Mouse (Mus musculus) E14TG2a.4 (cell line): Measurements from ENCODE around the gene Map3k13.

ENCODE experiments used
- CTCF ChIP-seq: conservative IDR thresholded peaks from 2 replicates; pipeline ENCODE4 v1.5.1; 2014; ENCODE audit warnings: low read length
- NANOG ChIP-seq: IDR thresholded peaks from 2 replicates; pipeline ENCODE4 v1.6.1; 2014; ENCODE audit warnings: borderline replicate concordance, low read length, mixed read lengths

DNA sequence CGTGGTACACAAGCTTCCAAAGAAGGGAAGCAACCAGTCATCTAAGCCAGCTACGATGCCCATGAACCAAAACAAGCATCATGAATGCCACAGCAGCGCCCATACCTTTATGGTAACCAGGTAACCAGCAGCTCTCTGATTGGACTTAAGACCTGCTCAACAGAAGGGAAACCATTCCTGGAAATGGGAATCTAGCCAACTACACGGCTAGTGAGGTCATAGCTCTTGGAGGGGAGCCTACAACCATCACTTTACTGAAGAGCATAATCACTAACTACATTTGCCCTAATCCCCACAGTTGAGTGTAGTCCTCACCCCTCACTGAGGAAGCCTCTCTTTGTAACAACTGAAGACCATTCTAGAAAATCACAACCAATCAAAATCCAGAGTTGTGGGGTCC is 19.4 kb upstream of the Map3k13 start:
- no peak for TF ChIP-seq CTCF
- no peak for TF ChIP-seq NANOG
